8 mouse cellular contexts compared by ENCODE assay signal in genomic region chr16:49856661-49857060, GRCm38 (mm10). TPM values are rescaled to one million over a fixed set of nuclear protein-coding genes. Genes with fewer than 3 reads are reported as not detected.
DNase-seq lines count a peak whose midpoint lies in the region; ATAC-seq and TF ChIP-seq lines count a peak whose summit lies in the region.

No protein-coding gene starts in this region.

- no peaks in the 10 kb centered on the region for H3K27me3 ChIP-seq in hindbrain, embryonic 16.5 days (replicated peaks; ENCODE audit: control insufficient read depth, insufficient read depth, low read length)
- no peaks in the 10 kb centered on the region for H3K27me3 ChIP-seq in midbrain, postnatal 0 days (ENCODE audit: insufficient read depth, low read length)

- no peak for DNase-seq in layer of hippocampus, adult 2 months (ENCODE audit: low spot score in 2 of 2)
- DNase-seq in layer of hippocampus, postnatal 10 days (ENCODE audit: low spot score in 2 of 2) = no peak
- peak; percentile 33 for DNase-seq in c-Kit-negative CD71-positive TER-119-positive erythroid progenitor cells, embryonic 14.5 days (ENCODE audit: low read depth, low spot score)
- DNase-seq in midbrain, postnatal 0 days (ENCODE audit: low spot score) = no peak
- no peak for DNase-seq in frontal cortex, postnatal 25 days (ENCODE audit: low spot score in 2 of 2)
- no peak for DNase-seq in cerebellum, adult 9-10 months

- H3K27ac ChIP-seq in layer of hippocampus, adult 2 months = peak overlapping the region; percentile 100
- H3K27ac ChIP-seq in hindbrain, embryonic 16.5 days (ENCODE audit: low read depth, low read length) = peak overlapping the region; percentile 99
- no peak overlapping the region for H3K27ac ChIP-seq in midbrain, postnatal 0 days (ENCODE audit: low read depth, low read length)

- H3K9me3 ChIP-seq in hindbrain, embryonic 16.5 days (ENCODE audit: control insufficient read depth, low read length) = no peaks in the 10 kb centered on the region
- no peaks in the 10 kb centered on the region for H3K9me3 ChIP-seq in midbrain, postnatal 0 days (ENCODE audit: low read length)

- H3K4me3 ChIP-seq in layer of hippocampus, adult 2 months = peak overlapping the region; percentile 96
- peak overlapping the region; percentile 96 for H3K4me3 ChIP-seq in hindbrain, embryonic 16.5 days (ENCODE audit: low read length)
- H3K4me3 ChIP-seq in midbrain, postnatal 0 days (ENCODE audit: low read depth, low read length) = peak overlapping the region; percentile 99

- 15% methylated on average over 8 of the region's 8 CpGs for WGBS in hindbrain, embryonic 16.5 days
- 12% methylated on average over 8 of the region's 8 CpGs for WGBS in midbrain, postnatal 0 days

- H3K4me1 ChIP-seq in hindbrain, embryonic 16.5 days (ENCODE audit: control insufficient read depth, insufficient read depth, low read depth, low read length) = peaks cover 6% of the 10 kb centered on the region
- no peaks in the 10 kb centered on the region for H3K4me1 ChIP-seq in midbrain, postnatal 0 days (ENCODE audit: insufficient read depth, low read length)

- no peak for ATAC-seq in hindbrain, embryonic 16.5 days
- ATAC-seq in midbrain, postnatal 0 days (ENCODE audit: low FRiP score) = no peak
- no peak for ATAC-seq in megakaryocyte progenitor cell, adult 5-6 weeks (replicated peaks; ENCODE audit: poor library complexity)

- no peaks in the 10 kb centered on the region for H3K36me3 ChIP-seq in hindbrain, embryonic 16.5 days (ENCODE audit: control insufficient read depth, insufficient read depth, low read length)
- H3K36me3 ChIP-seq in midbrain, postnatal 0 days (ENCODE audit: insufficient read depth, low read length) = no peaks in the 10 kb centered on the region

- TF ChIP-seq CTCF in layer of hippocampus, adult 2 months (conservative IDR thresholded peaks at IDR 0.05) = no peak
- TF ChIP-seq CTCF in midbrain, postnatal 0 days (IDR thresholded peaks at IDR 0.05) = no peak

- H3K4me2 ChIP-seq in hindbrain, embryonic 16.5 days (ENCODE audit: low read length) = peak overlapping the region; percentile 74
- peak overlapping the region; percentile 70 for H3K4me2 ChIP-seq in midbrain, postnatal 0 days (ENCODE audit: low read depth, low read length, poor library complexity, severe bottlenecking)

- H3K9ac ChIP-seq in hindbrain, embryonic 16.5 days (ENCODE audit: low read depth, low read length) = peak overlapping the region; percentile 96
- H3K9ac ChIP-seq in midbrain, postnatal 0 days (replicated peaks; ENCODE audit: low read length, poor library complexity, severe bottlenecking) = peak overlapping the region; percentile 89

RNA-seq across cellular contexts. Expression of gene Cd47, which starts 56.3 kb away (rescaled TPM):
- total RNA-seq in layer of hippocampus, adult 2 months (2021) = 100 to 1,000 TPM; 220 to 223 TPM
- total RNA-seq in layer of hippocampus, postnatal 10 days (2021) = 100 to 1,000 TPM; 214 to 228 TPM
- polyA plus RNA-seq in hindbrain, embryonic 16.5 days (2015; fragmentation: Nextera tagmentation; extraction: Ambion mirVana) = 172 and 192 TPM in 2 replicates
- total RNA-seq in midbrain, postnatal 0 days (2014; rRNA removed) = 30.5 and 53.5 TPM in 2 replicates
- polyA plus RNA-seq in midbrain, postnatal 0 days (2015; fragmentation: Nextera tagmentation; extraction: Ambion mirVana) = 163 and 185 TPM in 2 replicates
- total RNA-seq in megakaryocyte progenitor cell, adult 5-6 weeks (2015) = 435 and 460 TPM in 2 replicates
- total RNA-seq in megakaryocyte progenitor cell, adult 5-6 weeks (2017) = 188 and 213 TPM in 2 replicates
